Mouse (Mus musculus) mouse embryonic stem cell (cell line): ENCODE measurements around the gene Slc25a13.

Source experiments
- in situ Hi-C, 2 experiments: fragments of 300-500 bp; cut with MboI; formaldehyde crosslinking; loops; 1 replicate in 1 of 2; 3 replicates in 1 of 2; pipeline ENCODE4 v1.14.3; 2019 to 2020; ENCODE audit warnings: low sequenced_read_pairs in 2 of 2, low pct_unique_long_range_greater_than_20kb in 1 of 2, mixed read lengths in 1 of 2; ENCODE audit not compliant: unreplicated experiment in 1 of 2

The Slc25a13 gene

GRCm38 (mm10) chr6:6100892-6101480 lies 116.0 kb downstream of the Slc25a13 start:
- in situ Hi-C loops = no loop called here

DNA sequence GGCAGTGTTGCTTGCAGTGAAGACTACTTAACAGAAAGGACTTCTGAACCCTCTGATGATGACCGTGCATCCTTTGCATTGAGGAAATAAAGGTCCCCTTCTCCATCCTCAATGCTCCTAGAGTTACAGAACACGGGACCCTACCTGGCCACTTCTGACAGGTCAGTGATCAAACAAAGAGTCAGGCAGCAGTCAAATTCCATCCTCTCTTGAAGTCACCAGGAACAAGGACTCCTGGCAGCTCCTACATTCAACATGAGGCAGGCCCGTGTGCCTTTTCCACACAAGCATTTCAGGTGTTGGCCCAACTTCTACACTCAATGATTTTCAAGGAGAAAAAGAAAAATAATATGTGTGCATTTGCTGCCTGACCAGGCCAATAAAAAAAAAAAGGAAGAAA lies 123.0 kb downstream of the Slc25a13 start:
- in situ Hi-C loops = no loop called here

GRCm38 (mm10) chr6:6093522-6093921 lies 123.5 kb downstream of the Slc25a13 start:
- in situ Hi-C loops = no loop called here

- in situ Hi-C loops = no loop called here
Observed at GRCm38 (mm10) chr6:6092497-6092896, 124.5 kb downstream of the Slc25a13 start.

DNA sequence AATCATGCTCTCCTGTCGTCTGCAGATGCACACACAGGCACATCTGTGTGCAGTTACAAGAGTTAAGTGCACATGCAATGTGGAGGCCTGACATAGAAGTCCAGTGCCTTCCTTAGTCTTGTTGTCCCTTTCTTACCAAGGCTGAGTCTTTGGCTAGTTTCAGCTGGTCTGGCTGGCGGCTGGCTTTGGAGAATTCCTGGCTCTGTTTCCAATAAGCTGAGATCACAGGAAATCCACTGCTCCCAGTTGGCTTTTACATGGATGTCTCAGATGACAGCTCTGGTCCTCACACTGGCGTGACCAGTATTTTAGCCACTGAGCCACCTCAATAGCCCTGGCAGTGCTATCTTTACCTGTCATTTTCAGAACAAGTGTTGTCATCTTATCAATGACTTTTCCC lies 126.0 kb downstream of the Slc25a13 start:
- in situ Hi-C loops = no loop called here

GRCm38 (mm10) chr6:6088151-6088550 lies 128.8 kb downstream of the Slc25a13 start:
- in situ Hi-C loops = no loop called here

GRCm38 (mm10) chr6:6080484-6080883 lies 136.5 kb downstream of the Slc25a13 start:
- in situ Hi-C loops = no loop called here

- in situ Hi-C loops = no loop called here
Observed at GRCm38 (mm10) chr6:6077234-6077633, 139.7 kb downstream of the Slc25a13 start.

- in situ Hi-C loops = no loop called here
Observed at GRCm38 (mm10) chr6:6075940-6076447, 141.0 kb downstream of the Slc25a13 start.

DNA sequence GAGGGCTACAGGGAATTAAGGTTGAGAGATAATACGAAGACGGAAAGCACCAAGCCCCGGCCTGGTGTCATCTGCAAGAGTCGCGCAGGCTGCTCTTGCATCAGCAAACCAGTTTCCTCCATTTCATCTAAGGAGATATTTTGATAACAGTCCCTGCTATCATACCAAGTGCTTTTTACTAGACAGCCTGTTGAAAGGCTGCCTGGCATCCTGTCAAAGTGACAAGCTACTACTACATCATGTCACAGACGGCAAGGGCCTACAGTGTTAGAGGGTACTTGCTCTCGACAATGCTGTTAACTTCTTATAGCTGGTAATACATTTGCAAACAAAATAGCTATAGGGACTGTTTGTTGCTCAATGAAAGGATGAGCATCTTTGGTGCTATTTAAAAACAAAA lies 145.9 kb downstream of the Slc25a13 start:
- in situ Hi-C loops = no loop called here

DNA sequence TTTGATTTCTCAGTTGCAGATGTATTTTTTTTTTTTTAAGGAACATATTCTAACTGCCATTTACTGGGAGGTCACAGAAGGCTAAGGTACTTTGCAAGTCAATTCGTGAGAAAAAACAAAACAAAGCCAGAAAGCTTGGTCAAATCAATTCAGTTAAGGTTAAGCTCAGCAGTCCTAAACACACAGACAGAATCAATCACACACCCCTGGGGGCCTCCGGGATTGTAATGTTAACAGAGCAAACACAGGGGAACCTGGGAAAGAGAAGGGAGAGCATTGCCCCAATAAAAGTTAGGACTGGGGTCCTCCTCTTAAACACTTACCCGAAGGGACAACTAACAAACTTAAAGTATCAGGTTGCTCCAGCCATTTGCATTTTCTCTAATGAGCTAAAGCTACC lies 147.0 kb downstream of the Slc25a13 start:
- in situ Hi-C loops = no loop called here

- in situ Hi-C loops = no loop called here
Observed at GRCm38 (mm10) chr6:6067201-6067600, 149.8 kb downstream of the Slc25a13 start.

GRCm38 (mm10) chr6:6058548-6058947 lies 158.4 kb downstream of the Slc25a13 start:
- in situ Hi-C loops = no loop called here

DNA sequence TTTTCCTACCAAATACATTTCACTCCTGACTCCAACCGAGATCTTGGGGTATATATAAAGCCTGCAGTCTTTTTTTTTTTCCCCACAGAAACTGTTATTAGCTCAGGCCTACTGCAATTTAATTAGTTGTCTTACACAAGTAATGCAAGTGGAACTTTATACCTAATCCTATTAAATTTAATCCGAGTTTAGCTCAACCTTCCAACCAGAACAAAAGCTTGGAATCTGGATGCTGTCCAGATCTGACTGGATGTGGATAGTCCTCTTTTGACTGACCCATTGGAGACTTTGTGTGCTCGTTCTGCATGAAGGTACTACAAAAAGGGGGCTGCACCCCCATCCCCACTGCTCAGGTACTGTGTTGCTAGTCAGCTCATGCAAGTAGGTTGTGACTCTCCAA lies 163.0 kb downstream of the Slc25a13 start:
- in situ Hi-C loops = no loop called here

DNA sequence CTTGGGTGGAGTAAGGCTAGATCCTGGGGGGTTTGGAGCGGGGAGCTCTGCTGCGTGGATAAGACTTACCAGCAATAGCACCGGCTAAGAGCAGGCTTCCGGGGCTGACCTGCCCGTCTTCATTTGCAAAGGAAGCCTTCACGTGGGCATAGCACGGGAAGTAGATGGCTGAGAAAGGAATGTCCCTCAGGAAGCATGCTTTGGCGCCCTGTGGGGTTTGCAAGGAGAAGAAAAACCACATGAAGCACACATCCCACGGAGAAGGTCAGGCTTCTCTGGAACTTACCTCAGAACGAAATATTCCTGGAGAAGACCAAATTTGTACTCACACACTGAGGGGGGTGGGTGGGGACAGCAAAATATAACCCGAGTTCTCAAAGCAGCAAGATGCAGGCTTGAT lies 164.3 kb downstream of the Slc25a13 start:
- in situ Hi-C loops = no loop called here

DNA sequence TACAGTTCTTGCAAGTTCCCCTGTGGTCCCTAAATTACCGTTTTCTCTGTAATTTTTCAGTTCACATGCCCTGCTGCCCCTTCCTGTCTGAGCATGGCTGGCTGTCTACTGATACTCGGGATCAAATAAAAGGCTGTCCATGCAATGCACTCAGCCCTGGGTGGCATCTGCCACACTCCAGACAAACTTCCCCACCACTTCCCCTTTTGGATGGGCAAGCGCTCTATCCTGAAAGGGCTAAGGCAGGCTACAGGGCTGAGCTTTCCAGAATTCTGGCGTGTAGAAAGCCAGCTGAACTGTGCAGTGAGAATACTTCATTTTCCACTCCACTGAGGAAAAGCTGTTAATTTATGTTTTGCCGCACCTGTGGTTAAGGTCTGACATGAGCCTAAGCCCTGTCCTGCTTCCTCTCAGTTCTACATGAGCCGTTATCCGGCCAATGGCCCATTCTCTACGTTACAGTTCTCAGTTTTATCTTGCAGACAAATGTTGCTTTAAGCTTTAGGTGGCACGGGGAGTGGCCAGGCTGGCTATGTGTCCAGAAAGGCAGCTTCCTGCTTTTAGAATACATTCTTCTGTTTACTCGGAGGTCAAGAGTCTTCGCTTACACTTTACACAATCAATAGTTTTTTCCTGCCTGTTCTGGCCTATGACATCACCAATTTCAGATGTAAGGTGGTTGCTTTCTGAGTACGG lies 170.1 kb downstream of the Slc25a13 start:
- in situ Hi-C loops = no loop called here

DNA sequence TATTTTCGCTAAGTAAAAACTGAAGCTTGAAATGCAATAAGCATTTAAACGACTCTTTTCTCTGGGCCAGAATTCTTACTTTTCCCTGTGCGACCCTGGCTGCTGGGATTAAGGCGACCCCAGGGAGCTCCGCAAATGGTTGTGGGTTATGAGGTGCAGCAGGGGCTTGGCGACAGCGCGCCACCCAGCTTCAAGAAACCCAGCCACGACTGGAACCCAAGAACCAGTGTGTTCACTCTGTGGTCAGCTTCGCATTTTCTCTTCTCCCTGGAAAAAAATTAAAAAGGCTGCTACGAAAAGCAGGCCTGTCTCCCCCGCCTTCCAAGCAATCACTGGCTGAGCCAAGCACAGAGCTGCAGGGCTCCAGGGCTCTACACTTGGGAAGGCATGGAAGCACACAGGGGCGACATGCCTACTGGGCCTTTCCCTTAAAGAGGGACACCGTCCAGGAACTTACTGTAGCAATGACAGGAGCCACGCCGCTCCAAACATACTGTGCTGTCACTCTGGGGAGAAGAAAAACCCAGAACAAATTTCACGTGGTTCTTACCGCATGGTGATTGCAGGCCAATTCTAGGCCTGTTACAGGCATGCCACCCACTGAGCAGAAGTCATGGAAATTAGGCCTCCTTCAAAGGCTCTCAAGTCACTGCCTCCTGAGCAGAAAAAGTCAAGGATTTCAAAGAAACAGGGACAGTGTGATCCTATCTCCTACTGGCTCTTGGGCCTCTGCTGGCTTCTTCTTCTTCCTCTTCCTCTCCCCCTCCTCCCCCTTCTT lies 178.0 kb downstream of the Slc25a13 start:
- in situ Hi-C loops = no loop called here

DNA sequence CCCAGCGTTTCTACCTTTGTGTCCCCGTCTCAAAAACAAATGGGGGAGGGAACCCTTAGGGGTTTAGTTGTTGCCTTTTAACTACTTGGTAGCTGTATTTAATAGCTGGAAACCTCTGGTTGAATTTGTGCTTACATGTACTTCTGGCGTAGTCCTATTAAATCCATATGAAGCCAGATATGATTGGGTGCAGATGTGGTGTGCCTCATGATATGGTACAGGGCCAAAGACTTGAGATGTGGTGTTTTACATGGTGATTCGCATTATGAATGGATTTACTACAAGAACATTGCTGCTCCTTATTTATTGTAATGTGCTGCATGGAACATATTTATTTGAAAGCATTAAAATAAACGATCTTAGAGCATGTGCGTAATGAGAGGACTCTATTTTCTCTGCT lies 189.3 kb downstream of the Slc25a13 start:
- in situ Hi-C loops = no loop called here

DNA sequence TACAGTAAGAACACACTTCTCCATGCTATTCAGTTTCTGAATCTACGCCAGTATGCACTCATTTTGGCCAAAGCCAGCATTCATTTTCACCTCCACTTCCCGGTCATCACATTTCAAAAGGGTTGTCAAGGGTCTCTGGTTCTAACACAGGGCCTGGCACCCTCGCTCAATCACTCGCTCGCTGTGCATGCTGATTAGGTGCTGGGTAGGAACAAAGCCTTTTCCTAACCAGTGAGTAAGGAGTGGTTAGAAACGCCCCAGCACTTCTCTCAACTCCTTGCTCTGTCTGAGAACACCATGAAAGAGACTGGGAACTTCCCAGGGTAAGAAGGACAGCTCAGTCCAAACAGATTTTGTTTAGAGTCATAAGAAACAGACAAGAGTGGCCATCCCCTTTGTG lies 193.0 kb downstream of the Slc25a13 start:
- in situ Hi-C loops = loop anchor here (25.0 kb wide), 2 partner anchors 838 to 863 kb away; partner anchors contain the start of genes Dlx5 (in 1 of the 2) and Dlx6 (in 1 of the 2)
